Mouse (Mus musculus) naive thymus-derived CD4-positive, alpha-beta T cell, adult 2 months (primary cell): ENCODE measurements around the gene Kcnip2.
A peak's percentile ranks its signal among the peaks of the same experiment; 100 is the strongest.

Experiments used
- DNase-seq: peaks from one replicate; pipeline ENCODE4 v3.0.0-alpha.2; 2011; ENCODE audit warnings: low read depth

Gene Kcnip2

GRCm38 (mm10) chr19:45780350-45780915 is 35.4 kb downstream of the Kcnip2 start:
- peak; percentile 47 for DNase-seq

- DNase-seq, result no peak
Measured at GRCm38 (mm10) chr19:45775486-45775885, 40.4 kb downstream of the Kcnip2 start.

- DNase-seq, result no peak
Measured at GRCm38 (mm10) chr19:45771501-45771900, 44.4 kb downstream of the Kcnip2 start.

GRCm38 (mm10) chr19:45760810-45761209 is 55.1 kb downstream of the Kcnip2 start:
- DNase-seq, result no peak

- no peak for DNase-seq
Measured at GRCm38 (mm10) chr19:45758671-45759070, 57.2 kb downstream of the Kcnip2 start.

- no peak for DNase-seq
Measured at GRCm38 (mm10) chr19:45753551-45753950, 62.3 kb downstream of the Kcnip2 start.

- DNase-seq, result peak; percentile 59
Measured at GRCm38 (mm10) chr19:45751881-45752280, 64.0 kb downstream of the Kcnip2 start.

GRCm38 (mm10) chr19:45749243-45750043 is 66.4 kb downstream of the Kcnip2 start, which contains the start of gene Npm3:
TSS of gene Npm3 (minus strand) at chr19:45749591.
- DNase-seq, result peak; percentile 94

- peak; percentile 67 for DNase-seq
Measured at GRCm38 (mm10) chr19:45748691-45749242, 67.1 kb downstream of the Kcnip2 start.

GRCm38 (mm10) chr19:45748206-45748605 is 67.7 kb downstream of the Kcnip2 start:
- DNase-seq, result peak; percentile 30

- DNase-seq, result peak; percentile 91
Measured at GRCm38 (mm10) chr19:45747028-45747867, 68.6 kb downstream of the Kcnip2 start.

GRCm38 (mm10) chr19:45746153-45747020 is 69.5 kb downstream of the Kcnip2 start:
- peak; percentile 92 for DNase-seq

GRCm38 (mm10) chr19:45745344-45746152 is 70.3 kb downstream of the Kcnip2 start:
- DNase-seq, result no peak

- no peak for DNase-seq
Measured at GRCm38 (mm10) chr19:45743619-45744018, 72.2 kb downstream of the Kcnip2 start.

- no peak for DNase-seq
Measured at GRCm38 (mm10) chr19:45742984-45743575, 72.8 kb downstream of the Kcnip2 start.

- peak; percentile 47 for DNase-seq
Measured at GRCm38 (mm10) chr19:45742218-45742983, 73.5 kb downstream of the Kcnip2 start, which contains the start of gene Fgf8. TSS of gene Fgf8 (minus strand) at chr19:45742915.
